Mouse (Mus musculus): ENCODE measurements around the gene Gm853. TPM values are rescaled to one million over a fixed set of nuclear protein-coding genes. Genes with fewer than 3 reads are reported as not detected.
A peak's percentile ranks its signal among the peaks of the same experiment; 100 is the strongest.

Gm853 gene
- total RNA-seq, 2 experiments from 2014 or later: not detected

GRCm38 (mm10) chr4:130213857-130214256, 8.3 kb downstream of the Gm853 start:
- DNase-seq: no peak

GRCm38 (mm10) chr4:130213197-130213596, 9.0 kb downstream of the Gm853 start:
- DNase-seq: no peak

GRCm38 (mm10) chr4:130212421-130212820, 9.8 kb downstream of the Gm853 start:
- no peak for DNase-seq

- DNase-seq: no peak
Measured at GRCm38 (mm10) chr4:130211870-130212269, 10.3 kb downstream of the Gm853 start.

- peak; percentile 70 to 93 for DNase-seq
Measured at GRCm38 (mm10) chr4:130198694-130199670, 23.2 kb downstream of the Gm853 start.

GRCm38 (mm10) chr4:130196542-130196941, 25.7 kb downstream of the Gm853 start:
- DNase-seq: no peak

GRCm38 (mm10) chr4:130195924-130196323, 26.3 kb downstream of the Gm853 start:
- DNase-seq: no peak

GRCm38 (mm10) chr4:130192266-130192665, 29.9 kb downstream of the Gm853 start:
- DNase-seq: no peak

- DNase-seq: no peak
Measured at GRCm38 (mm10) chr4:130189606-130190005, 32.6 kb downstream of the Gm853 start.

- peak; percentile 84 to 91 for DNase-seq
Measured at GRCm38 (mm10) chr4:130188806-130189297, 33.3 kb downstream of the Gm853 start.

- DNase-seq: no peak
Measured at GRCm38 (mm10) chr4:130186891-130187290, 35.3 kb downstream of the Gm853 start.

- DNase-seq: no peak
Measured at GRCm38 (mm10) chr4:130186450-130186849, 35.8 kb downstream of the Gm853 start.

- DNase-seq: no peak
Measured at GRCm38 (mm10) chr4:130183879-130184278, 38.3 kb downstream of the Gm853 start.

- DNase-seq: no peak
Measured at GRCm38 (mm10) chr4:130183023-130183422, 39.2 kb downstream of the Gm853 start.

GRCm38 (mm10) chr4:130181886-130182285, 40.3 kb downstream of the Gm853 start:
- DNase-seq: peak; percentile 52 to 73

- no peak for DNase-seq
Measured at GRCm38 (mm10) chr4:130180909-130181602, 41.1 kb downstream of the Gm853 start.

- DNase-seq: no peak
Measured at GRCm38 (mm10) chr4:130179876-130180275, 42.3 kb downstream of the Gm853 start.

- no peak for DNase-seq
Measured at GRCm38 (mm10) chr4:130177536-130177935, 44.7 kb downstream of the Gm853 start.

- DNase-seq: peak; percentile 62 to 85
Measured at GRCm38 (mm10) chr4:130177087-130177486, 45.1 kb downstream of the Gm853 start.

- DNase-seq: no peak
Measured at GRCm38 (mm10) chr4:130176156-130176720, 46.0 kb downstream of the Gm853 start.

- DNase-seq: peak; percentile 63 to 82
Measured at GRCm38 (mm10) chr4:130175072-130175711, 47.0 kb downstream of the Gm853 start, which contains the start of gene Tinagl1. Gene Tinagl1 (minus strand): TSS chr4:130175122.

Data from heart, adult 18-20 months (tissue).